Mouse (Mus musculus): ENCODE results near the gene Lyzl4.

The Lyzl4 gene

DNA sequence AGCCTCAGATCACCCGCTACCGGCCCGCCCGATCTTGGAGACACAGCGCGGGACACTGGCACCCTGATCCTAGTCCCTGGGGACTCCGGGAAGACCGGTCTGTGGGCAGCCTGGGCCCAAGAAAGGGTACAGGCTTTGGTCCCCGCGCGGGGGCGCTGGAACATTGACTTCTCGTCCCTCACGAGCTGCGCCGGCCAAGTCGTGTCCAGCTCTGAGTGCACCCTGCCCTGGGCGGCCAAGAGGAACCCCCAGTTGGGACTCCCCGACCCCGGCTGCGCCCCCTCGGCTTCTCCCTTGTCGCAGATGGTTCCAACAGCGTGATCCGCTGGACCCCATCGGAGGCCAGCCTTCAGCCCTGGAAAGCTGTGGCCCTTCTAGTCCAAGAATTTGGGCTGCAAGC, at the start of gene Lyzl4:
Gene Lyzl4 (minus strand): TSS at position 96 of the 400 bp plus-strand sequence.
- peak; percentile 53 for DNase-seq (ENCODE audit: low read depth)

DNA sequence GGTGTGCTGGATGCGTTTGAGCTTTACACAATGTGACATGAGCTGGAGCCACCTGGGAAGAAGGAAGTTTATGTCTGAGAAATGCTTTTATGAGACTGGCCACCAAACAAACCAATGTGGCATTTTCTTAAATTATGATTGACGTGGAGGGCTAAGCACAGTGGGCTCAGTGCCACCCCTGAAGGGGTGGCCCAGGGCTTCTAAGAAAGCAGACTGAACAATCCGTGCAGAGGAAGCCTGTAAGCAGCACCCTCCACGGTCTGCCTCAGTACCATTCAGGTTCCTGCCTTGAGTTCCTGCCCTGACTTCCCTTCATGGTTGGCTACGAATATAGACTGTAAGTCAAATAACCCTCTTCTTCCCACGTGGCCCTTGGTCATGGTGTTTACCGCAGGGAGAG, 48.8 kb upstream of the Lyzl4 start:
- DNase-seq (ENCODE audit: low read depth), result no peak

DNA sequence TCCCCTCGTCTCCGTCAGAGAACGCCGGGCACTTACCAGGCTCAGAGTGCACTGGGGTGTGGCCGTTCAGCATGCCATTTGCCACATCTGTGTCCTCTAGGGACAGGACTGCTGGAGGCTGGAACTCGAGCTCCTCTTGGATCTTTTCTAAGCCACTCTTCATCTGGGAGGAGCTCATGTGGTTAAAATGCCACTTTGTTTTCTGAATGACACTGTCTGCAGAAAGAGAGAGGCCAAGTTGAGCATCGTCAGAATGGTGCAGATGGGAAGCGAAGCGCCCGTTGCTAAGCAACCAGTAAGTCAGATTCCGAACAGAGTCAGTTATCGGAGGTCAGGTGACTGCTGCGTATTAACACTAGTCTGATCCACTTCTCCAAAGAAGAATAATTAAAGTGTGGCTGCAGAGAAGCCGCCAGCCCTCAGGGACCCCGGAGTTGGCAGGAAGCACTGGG, 48.3 kb upstream of the Lyzl4 start:
- no peak for DNase-seq (ENCODE audit: low read depth)

DNA sequence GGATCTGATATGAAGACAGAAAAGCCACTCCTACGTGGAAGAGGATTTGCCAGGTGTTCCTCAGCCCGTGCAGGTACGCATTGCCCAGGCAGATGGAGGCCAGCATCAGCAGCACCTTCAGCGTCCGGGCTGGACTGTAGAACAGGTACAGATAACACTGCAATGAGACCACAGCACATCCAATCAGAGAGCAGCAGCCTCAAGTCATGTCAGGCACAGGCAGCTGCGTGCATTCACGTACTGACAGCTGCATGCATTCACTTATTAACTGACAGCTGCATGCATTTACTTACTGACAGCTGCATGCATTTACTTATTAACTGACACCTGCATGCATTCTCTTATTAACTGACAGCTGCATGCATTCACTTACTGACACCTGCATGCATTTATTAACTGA, 42.8 kb upstream of the Lyzl4 start:
- no peak for DNase-seq (ENCODE audit: low read depth)

DNA sequence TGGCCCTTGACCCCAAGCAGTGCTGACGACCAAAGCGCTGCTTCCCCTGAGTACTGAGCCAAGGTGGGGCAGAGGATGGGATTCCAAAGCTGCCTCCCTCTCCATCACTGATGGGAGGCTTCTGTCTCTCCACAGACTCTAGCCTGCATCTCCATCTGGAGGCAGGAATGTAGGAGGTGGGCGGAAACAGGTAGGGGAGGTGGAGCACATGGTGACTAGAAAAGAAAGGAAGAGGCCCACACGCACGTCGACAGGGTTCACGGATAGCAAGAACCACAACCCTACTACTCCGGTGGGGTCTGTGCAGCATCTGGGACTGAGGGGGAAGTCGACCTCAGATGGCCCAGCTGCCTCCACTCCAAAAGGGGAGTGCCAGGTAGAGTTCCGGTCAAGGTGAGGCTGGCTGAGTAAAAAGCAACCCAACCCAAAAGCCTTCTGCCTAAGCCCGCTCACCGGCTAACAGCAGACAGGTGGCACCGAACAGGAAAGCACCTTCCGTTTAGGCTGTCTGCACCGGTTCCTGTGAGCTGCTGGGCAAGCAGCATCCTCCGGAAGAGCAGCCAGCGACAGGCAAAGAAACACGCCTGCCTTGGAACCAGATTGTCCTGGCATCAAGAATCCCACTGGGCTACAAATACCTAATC, 40.3 kb upstream of the Lyzl4 start:
- DNase-seq (ENCODE audit: low read depth), result no peak

DNA sequence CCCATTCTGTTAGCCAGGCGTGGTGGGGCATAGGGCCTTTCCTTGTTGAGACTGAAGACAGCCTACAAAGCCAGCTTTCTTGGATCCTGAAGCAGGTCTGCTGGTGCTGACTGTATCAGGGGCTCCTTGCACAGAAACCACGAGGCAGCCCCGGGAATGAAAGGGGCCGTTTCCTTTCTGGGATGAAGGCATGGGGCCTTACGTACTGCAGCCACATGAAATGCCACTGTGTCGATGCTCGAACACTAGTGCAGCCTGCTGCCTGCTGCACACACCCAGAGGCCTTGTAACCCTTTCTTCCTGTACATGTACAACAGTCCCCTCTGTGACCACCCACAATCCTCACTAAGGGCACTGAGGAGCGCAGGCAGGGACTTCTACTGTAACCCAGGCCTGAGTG, 39.3 kb upstream of the Lyzl4 start:
- no peak for DNase-seq (ENCODE audit: low read depth)

DNA sequence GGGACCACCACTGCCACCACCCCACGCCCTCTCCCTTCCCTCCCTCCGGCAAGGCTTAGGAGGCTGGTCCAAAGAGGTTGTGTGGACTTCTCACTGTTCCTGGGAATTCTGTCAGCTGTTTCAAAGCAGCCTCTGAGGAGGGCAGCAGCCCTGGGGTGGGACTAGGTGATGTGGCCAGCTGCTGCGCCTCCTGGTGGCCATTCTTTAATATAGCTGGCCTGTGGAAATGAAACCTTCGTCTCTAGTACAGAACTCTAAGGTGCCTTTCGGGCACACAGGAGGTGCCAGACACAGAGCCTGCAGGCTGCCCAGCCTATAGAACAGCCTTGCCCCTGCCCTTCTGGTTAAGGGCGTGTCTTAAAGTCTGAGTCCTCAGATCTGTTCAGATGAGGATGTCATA, 37.7 kb upstream of the Lyzl4 start:
- peak; percentile 91 for DNase-seq (ENCODE audit: low read depth)

DNA sequence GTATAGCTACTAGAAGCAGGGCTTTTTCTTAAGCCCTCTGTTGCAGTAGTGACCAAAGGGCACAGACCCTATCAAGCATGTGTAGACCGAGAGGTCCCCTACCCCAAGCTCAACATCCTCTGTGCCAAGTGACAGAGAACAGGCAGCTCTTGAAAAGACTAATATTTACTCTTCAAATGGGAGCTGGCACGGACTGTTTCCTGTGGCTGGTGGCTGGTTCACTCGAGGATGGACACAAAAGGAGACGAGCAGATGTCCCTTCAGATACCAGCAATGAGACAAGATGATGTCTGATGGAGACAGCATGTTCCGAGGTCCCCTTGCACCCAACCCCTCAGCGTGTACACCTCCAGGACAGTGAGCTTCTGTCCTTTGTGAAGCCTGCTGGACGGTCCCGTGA, 35.6 kb upstream of the Lyzl4 start:
- DNase-seq (ENCODE audit: low read depth), result no peak

DNA sequence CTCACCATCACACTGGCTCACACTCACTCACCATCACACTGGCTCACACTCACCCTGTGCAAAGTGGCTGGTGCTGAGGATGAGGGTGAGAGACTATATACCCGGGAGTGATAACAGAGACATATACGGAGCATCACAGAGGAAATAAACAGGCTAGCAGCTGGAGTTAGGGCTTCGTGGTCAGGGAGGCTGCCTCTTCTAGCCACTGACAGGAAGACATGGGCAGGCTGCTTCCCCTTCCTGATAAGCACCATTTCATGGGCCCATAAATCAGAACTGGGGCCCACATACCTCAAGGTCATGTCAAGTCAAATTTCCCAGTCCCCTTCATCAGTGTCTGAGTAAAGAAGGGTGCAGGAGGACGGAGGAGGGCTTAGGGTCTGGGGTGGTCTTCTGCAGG, 35.2 kb upstream of the Lyzl4 start:
- DNase-seq (ENCODE audit: low read depth), result no peak

DNA sequence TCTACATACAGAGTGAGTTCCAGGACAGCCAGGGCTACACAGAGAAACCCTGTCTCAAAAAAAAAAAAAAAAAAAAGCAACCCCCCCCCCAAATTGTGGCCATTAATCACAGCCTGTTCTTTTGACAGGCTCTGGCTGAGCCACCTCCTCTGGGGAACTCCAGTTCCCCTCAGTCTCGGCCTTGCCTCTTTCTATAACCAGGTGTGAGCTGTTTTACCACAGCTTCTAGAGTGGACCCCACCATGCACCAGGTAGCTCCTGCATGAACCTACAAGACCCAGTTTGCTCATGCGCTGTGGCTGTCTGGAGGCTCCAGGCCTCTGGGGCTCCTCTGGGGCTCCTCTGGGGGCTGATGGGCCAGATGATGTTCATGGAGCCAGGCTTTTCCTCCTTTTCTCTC, 33.7 kb upstream of the Lyzl4 start:
- DNase-seq (ENCODE audit: low read depth), result no peak

DNA sequence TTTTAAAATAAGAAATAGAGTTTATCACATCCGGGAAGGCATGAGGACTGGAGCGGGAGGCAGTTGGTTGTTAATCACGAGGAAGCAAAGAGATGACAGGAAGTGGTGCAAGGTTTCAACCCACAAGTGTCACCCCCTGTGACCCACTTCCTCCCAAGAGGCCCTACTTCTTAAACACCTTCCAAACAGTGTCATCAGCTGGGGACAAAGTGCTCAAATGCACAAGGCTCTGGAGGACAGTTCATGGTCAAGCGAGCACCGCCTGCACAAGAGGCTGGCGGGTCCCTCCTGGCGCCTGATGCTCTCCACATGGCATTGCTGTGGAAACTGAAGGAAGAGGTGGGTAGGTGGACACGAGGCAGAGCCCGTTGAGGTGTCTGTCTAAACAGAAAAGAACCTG, 33.1 kb upstream of the Lyzl4 start:
- DNase-seq (ENCODE audit: low read depth), result no peak

DNA sequence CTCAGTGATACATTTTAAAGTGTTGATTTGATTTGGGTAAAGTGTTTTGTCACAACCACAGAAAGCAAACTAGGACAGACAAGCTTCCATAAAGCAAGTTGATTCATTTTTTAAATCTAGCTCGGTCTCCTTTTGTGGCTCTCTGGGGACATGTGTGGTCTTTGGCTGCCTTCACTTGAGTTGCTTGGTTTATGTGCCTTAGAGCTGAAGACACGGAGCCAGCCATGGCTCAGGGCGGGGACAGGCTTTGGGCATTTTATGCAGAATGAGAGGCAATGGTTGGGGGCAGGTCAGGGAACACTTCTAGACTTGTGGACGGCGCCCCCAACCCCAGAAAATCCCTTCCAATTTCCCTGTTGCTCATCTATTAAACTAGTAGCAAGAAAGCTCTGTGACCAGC, 31.8 kb upstream of the Lyzl4 start:
- no peak for DNase-seq (ENCODE audit: low read depth)

DNA sequence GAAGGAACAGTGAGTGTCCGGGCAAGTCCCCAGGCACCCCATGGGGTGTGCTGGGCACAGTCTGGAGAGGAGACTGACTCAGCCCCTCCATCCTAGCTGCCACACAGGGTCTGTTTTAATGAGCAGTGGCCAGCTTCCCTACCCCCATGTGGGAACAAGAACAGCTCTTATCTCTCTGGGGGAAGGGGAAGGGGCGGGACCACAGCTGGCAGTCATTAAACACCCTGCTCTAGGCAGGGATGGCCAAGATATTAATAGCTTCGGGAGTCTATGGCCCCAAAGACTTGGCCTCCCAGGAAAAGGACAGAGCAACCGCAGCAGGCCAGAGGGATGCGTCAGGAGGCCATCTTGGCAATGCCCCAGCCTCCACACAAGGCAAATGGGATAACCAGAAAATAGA, 30.4 kb upstream of the Lyzl4 start:
- peak; percentile 95 for DNase-seq (ENCODE audit: low read depth)

DNA sequence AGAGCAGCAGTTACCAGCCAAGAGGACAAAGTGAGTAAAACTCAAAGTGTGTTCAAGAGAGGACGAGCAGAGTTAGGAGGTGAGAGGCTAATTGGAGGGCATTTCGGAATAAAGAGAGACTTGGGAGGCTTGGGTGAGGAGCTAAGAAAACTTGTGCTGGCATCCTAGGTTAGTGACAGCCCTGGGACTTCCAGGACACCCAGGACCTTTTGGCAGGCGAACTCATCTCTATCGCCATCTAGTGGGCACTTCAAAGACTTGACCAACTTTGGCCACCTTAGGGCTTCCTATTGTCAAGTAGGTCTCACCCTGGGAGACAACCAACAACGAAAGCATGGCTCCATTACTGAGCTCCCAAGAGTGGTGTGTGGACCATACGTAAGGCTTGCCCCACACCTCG, 29.4 kb upstream of the Lyzl4 start:
- DNase-seq (ENCODE audit: low read depth), result peak; percentile 31

DNA sequence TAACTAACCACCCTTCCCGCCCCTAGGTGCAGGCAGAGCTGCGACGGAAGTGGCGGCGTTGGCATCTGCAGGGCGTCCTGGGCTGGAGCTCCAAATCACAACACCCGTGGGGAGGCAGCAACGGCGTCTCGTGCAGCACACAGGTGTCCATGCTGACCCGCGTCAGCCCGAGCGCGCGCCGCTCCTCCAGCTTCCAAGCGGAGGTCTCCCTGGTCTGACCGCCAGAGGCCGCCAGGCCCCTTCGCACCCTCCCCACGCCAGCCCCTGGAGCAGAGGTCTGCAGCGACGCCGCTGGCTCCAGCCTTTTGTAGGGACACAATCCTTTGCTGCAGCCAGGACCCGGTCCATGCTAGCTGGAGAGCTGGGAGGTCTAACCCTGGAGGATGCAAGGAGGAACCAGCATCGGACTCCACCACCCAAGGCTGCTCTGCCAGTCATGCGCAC, 27.5 kb upstream of the Lyzl4 start:
- DNase-seq (ENCODE audit: low read depth), result peak; percentile 87

DNA sequence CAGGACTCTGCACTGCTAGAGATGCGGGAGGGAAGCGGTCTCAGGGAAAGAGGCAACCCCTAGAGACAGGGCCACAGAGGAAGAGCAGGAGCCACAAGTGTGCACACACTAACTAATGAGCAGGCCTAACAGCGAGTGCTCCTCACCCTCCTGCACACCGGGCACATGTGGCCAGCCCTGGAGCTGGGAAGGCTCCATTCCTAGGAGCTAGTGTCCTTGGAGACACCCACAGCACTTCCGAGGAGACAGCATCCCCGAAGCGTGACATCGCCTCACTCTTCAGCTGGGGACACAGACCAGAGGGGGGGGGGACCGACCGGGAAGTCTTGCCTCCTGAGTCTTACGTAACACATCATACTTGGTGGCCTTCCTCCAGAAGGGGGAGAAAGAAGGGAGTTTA, 25.9 kb upstream of the Lyzl4 start:
- no peak for DNase-seq (ENCODE audit: low read depth)

DNA sequence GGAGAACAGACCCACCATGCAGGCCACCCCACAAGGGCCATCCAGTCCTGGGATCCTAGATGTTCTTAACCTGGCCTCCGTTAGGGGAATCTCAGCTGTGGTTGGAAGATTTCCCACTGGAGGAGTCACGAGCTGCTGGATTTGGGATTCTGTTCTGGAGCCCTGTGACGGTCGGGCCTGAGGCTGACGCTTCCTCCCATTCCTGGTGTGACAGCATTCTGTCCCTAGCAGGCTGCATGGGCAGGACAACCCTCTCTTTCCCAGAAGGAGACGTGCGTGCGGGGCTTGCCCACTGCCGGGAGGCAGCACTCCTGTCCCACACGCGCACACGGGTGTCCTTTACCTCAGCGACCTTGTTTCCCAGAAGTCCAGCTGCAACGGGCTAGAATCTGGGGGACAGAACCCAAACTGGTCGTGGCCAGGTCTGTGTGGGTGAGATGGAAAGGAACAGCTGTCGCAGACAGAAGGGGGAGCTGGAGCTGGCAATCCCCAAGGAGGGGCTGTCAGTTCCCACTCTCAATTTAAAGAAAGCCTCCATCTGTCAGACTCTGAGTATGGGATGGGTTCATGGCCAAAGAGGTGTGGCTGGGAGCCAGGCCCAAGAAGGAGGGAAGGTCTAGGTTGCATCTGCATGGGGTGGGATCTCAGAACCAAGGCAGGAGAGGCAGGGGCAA, 25.2 kb upstream of the Lyzl4 start:
- DNase-seq (ENCODE audit: low read depth), result no peak

DNA sequence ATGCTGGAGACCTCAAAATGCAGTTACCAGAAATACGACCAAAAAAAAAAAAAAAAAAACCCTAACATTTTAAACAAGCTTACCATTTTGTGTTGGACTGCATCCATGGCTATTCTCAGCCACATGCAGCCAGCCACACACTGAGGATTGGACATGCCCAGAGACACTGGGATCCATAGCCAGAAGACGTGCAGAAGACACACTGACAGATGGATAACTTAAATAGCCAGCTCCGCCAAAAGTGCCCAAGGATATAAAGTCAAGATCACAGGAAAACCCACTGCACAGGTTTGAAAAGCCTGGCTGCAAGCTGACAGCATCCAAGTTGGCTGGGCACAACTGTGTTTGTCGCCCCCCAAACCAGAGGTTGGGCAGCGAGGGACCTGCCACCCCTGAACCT, 22.2 kb upstream of the Lyzl4 start:
- no peak for DNase-seq (ENCODE audit: low read depth)

DNA sequence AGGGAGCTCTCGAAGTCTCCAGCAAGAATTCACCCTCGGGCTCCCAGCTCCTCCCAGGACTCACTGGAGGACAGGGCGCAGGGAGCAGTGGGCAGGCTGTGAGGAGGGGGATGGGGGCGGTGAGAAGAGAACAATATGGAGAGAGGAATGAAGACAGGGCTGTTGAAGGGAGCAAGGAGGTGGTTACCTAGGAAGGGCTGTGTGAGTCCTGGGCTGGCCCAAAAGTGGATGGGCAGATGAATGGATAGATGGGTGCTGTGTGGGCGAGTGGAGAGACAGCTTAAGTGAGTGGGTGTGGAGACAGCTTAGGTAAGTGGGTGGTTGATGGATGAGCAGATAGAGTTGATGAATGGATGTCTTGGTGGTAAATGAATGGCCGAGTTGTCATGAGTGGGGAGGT, 21.6 kb upstream of the Lyzl4 start:
- no peak for DNase-seq (ENCODE audit: low read depth)

DNA sequence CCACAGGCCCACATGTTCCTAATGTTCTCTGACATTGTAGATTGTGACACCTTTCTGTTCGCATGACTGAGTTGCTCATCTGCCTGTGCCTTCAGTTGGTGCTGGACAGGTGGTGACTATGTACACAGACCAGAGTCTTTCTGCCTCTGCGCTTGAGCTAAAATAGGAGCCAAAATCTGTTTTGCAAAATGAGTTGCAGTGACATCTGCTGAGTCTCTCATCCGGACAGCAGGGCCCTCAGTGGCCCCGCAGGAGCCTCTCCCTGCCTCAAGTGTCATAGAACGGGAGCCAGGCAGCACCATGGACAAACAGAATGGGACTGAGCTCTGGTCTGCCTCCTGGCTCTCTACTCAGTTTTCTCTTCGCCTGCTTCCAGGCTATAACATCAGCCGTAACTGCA, 17.9 kb upstream of the Lyzl4 start:
- no peak for DNase-seq (ENCODE audit: low read depth)

DNA sequence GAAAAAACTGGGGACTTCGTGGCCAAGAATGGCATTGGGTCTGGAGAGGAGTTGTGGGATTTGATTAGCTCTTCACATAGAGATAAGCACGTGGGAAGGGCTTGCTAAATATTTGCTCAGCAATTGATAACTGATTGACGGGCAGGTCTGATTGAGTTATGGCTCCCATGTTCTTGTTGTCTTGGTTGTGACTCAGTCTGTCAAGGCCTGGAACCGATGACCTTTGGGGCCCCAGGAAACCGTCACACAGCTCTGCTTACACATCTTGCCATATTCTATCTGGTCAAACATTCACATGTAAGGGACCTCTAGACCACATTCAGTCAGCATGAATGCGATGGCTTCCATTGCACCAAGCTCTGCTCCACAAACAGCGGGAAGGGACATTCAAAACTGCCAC, 16.4 kb upstream of the Lyzl4 start:
- DNase-seq (ENCODE audit: low read depth), result no peak

DNA sequence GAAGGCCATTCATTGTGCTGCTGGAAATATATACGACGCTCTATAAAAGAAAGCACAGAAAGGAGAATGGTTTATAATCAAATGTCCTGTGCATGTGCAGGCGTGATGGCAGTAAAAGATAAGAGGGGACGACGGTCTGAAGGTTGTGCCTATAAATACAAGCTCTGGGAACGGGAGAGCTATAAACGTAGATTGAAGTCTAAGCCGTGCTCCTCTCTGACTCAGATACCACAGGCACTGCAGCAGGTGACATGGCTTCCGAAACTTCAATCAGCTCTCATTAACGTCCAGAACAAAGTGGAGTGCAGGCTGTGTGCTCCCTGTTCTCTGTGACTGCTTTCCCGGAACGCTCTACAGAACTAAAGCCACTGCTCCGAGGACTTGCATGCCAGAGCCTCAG, 15.2 kb upstream of the Lyzl4 start:
- DNase-seq (ENCODE audit: low read depth), result no peak

DNA sequence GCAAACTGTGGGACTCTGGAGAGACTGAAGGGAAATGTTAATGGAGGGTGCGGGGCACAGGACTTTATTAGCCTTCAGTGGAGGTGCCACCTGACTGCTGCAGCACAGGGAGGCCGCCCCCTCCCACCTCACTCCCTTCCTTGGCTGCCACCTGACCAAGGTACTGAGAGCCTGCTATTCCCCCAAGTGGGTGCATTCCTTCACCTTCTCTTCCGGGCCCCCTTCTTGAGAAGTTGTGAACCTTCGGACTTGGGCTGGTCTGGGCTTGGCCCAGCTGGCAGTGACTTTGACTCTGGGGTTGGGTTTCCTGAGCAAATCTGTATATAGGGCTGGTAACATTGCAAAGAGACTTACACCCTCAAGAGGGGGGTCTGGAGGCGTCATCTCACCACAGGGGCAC, 14.4 kb upstream of the Lyzl4 start:
- no peak for DNase-seq (ENCODE audit: low read depth)

DNA sequence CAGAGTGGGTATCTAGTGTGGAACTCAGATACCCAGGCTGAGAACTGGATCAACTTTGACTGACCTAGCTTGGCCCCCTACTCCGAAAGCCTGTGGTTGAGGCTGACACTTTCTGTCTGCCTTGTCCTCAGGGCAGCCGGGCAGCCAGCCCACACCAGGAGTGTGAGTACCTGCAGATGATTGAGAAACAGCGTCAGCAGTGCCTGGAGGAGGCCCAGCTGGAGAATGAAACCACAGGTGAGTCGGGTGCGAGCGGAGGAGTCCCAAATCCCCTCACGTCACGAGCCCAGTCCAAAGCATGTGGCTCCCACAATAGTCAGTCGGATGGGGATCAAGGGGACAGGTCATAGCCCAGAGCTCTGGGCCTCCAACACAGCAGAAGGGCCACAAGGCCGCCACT, 11.8 kb upstream of the Lyzl4 start:
- no peak for DNase-seq (ENCODE audit: low read depth)
